In genomic region chr17:16951092-16952016, GRCm38 (mm10) we compare ENCODE assay signal across 8 mouse cellular contexts.
DNase-seq lines count a peak whose midpoint lies in the region; ATAC-seq and TF ChIP-seq lines count a peak whose summit lies in the region.
"Not testable (repeated sequence)": the region's sequence is repeated elsewhere in the genome, so short reads cannot be mapped to it uniquely, and the experiment has no call there.

No protein-coding gene starts in this region.

- H3K9ac ChIP-seq in hindbrain, postnatal 0 days (replicated peaks; ENCODE audit: low read length), result not testable (repeated sequence)

- H3K4me3 ChIP-seq in gastrocnemius, adult 2 months, result peak overlapping the region; percentile 78
- peak overlapping the region; percentile 46 for H3K4me3 ChIP-seq in hindbrain, postnatal 0 days (ENCODE audit: low read length)
- H3K4me3 ChIP-seq in left cerebral cortex, adult 2 months, result peak overlapping the region; percentile 68

- peak overlapping the region; percentile 43 for H3K4me2 ChIP-seq in hindbrain, postnatal 0 days (ENCODE audit: low read depth, low read length)

- peak; percentile 100 for ATAC-seq in common myeloid progenitor, adult 5-6 weeks (replicated peaks; ENCODE audit: low read depth, poor library complexity, severe bottlenecking)
- peak; percentile 100 for ATAC-seq in hindbrain, postnatal 0 days
- peak; percentile 100 for ATAC-seq in megakaryocyte, adult 5-6 weeks (ENCODE audit: poor library complexity, severe bottlenecking)

- 3% methylated on average over 22 of the region's 26 CpGs for WGBS in hindbrain, postnatal 0 days

- not testable (repeated sequence) for H3K36me3 ChIP-seq in hindbrain, postnatal 0 days (ENCODE audit: insufficient read depth, low read length)

- not testable (repeated sequence) for H3K4me1 ChIP-seq in hindbrain, postnatal 0 days (ENCODE audit: insufficient read depth, low read length)

- not testable (repeated sequence) for H3K9me3 ChIP-seq in hindbrain, postnatal 0 days (ENCODE audit: low read length)

- intact Hi-C loops in gastrocnemius, adult 2 months (cut with DNase I), result not testable (repeated sequence)
- intact Hi-C loops in left cerebral cortex, adult 2 months (cut with DNase I), result loop anchor here (10.0 kb wide), 1 partner anchor 423 kb away; the partner anchor contains the start of gene Riok2

- not testable (repeated sequence) for H3K27me3 ChIP-seq in hindbrain, postnatal 0 days (ENCODE audit: insufficient read depth, low read length)

- DNase-seq in ZHBTc4 (ENCODE audit: low read depth, low spot score), result peak; percentile 94
- peak; percentile 90 for DNase-seq in gastrocnemius, adult 2 months
- peak; percentile 97 for DNase-seq in hindbrain, postnatal 0 days (ENCODE audit: low spot score)
- DNase-seq in left cerebral cortex, adult 2 months (ENCODE audit: extremely low spot score in 1 of 2, low spot score in 2 of 2), result peak; percentile 81 to 86
- peak; percentile 90 to 95 for DNase-seq in right cerebral cortex, adult 2 months (ENCODE audit: low spot score in 2 of 2)
- DNase-seq in urinary bladder, postnatal 14 days (ENCODE audit: low spot score), result peak; percentile 87

- TF ChIP-seq CTCF in gastrocnemius, adult 2 months (IDR thresholded peaks at IDR 0.05); hindbrain, postnatal 0 days (IDR thresholded peaks at IDR 0.05; ENCODE audit: low read depth); left cerebral cortex, adult 2 months (IDR thresholded peaks at IDR 0.05): not testable (repeated sequence)

- H3K27ac ChIP-seq in gastrocnemius, adult 2 months, result peak overlapping the region; percentile 91
- peak overlapping the region; percentile 81 for H3K27ac ChIP-seq in hindbrain, postnatal 0 days
- peak overlapping the region; percentile 96 for H3K27ac ChIP-seq in left cerebral cortex, adult 2 months

Comparison
In these comparisons a context has a peak if more than half of its experiments do, and no peak if none do; other contexts are left out.
1. Peak in every context shown above with its lines: DNase-seq, ATAC-seq, H3K4me3 ChIP-seq and H3K27ac ChIP-seq.